Mouse (Mus musculus): ENCODE measurements at regions not wholly inside any gene's neighbourhood (a gene's known extent, or its start where the extent isn't known, plus 50 kb on each side); places are given as distances from the start of the nearest gene placed in this dataset.

DNA sequence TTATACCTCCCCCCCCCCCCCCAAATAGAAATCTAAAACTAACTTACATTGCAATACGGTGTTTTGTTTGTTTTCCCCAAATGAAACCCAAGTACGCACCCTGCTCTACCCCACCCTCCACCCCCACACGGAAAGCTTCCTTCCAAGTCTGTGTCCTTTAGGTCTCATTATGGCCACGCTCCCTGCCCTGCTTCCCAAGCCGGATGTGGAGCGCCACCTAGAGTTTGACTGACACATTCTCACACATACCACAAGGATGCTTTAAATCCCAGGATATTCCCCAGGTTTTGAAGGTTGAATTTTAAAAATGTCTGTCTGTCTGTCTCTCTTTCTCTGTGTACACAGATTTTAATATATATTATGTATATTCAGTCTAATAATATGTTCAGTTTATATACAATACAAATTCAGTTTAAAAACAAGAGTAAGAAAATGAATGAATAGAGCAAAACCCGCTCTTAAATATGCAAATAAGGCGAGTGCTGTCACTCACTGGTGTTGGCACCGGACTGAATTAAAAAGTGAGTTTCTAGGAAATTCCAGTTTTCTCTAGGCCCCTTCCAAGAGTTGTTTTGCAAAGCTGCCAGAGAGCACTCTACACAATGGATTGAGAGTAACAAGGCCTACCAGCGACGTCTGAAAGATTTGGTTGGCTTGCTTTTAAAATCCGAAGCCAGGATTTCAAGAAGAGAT lies 190.9 kb upstream of the Hmga2 start:
- Histone ChIP-seq H3K4me3 (ENCODE audit: insufficient read depth, low read length) (no peak overlapping the region), H3K4me1 (ENCODE audit: control insufficient read depth, insufficient read depth, low read length) (no peaks in the 10 kb centered on the region), H3K27ac (ENCODE audit: insufficient read depth, low read length) (no peak overlapping the region)
- no peak for TF ChIP-seq POLR2A (IDR thresholded peaks at IDR 0.05; ENCODE audit: extremely low read depth, insufficient read depth, low read length)
- TF ChIP-seq CTCF (IDR thresholded peaks at IDR 0.05; ENCODE audit: extremely low read depth, insufficient read depth, low read length) = peak; percentile 60

DNA sequence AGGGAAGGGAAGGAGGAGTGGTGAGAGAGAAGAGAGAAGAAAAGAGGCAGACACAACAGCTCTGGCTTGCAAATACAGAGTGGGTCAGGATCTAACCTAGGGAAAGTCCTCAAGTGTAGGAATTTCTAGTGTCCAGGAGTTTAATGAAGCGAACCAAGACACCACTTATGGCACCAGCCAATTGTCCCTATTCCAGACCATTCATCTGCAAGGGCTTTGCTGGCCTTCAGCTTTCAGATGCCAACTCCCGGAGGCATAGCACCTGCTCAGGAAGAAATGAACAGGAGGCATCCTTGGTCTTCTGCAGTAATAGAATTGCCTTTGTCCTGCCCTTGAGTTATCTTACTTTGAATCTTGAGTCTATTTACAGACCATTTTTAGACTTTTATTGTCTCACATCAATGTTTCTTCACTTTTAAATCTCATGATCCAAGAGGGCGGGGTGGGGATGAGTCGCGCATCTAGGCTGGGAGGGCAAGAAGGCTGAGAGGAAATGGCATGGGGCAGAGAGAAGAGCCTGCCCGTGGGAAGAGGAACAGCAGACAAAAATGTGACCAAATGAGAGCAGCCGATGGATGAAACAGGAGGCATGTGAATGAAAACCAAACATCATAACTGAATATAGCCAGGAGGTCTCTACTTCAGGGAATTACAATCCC lies 190.1 kb upstream of the Hmga2 start:
- Histone ChIP-seq H3K4me3 (ENCODE audit: insufficient read depth, low read length) (no peak overlapping the region), H3K27ac (ENCODE audit: insufficient read depth, low read length) (no peak overlapping the region), H3K4me1 (ENCODE audit: control insufficient read depth, insufficient read depth, low read length) (no peaks in the 10 kb centered on the region)
- TF ChIP-seq POLR2A (IDR thresholded peaks at IDR 0.05; ENCODE audit: extremely low read depth, insufficient read depth, low read length) = no peak
- no peak for TF ChIP-seq CTCF (IDR thresholded peaks at IDR 0.05; ENCODE audit: extremely low read depth, insufficient read depth, low read length)

DNA sequence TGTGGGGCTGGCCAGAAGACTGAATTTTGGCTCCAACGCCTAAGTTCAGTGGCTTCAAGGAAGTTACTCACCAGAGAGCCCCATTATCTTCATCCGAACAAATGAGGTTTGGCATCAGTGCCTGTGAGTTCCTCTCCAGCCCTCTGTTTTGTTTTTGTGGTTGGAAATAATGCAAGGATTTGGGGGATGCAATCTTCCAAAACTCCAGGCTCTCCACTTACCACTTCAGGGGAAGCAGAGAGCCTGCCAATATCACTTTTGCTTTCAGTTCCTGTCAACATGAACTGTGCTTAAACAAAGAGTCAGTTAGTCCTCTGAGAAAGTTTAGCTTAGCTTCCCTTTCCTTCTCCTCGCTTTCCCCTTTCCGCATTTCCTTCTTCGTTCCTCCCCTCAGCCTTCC lies 189.4 kb upstream of the Hmga2 start:
- no peak for TF ChIP-seq CTCF (IDR thresholded peaks at IDR 0.05; ENCODE audit: extremely low read depth, insufficient read depth, low read length)
- no peaks in the 10 kb centered on the region for H3K4me1 ChIP-seq (ENCODE audit: control insufficient read depth, insufficient read depth, low read length)
- H3K27ac ChIP-seq (ENCODE audit: insufficient read depth, low read length) = no peak overlapping the region
- no peak overlapping the region for H3K4me3 ChIP-seq (ENCODE audit: insufficient read depth, low read length)

DNA sequence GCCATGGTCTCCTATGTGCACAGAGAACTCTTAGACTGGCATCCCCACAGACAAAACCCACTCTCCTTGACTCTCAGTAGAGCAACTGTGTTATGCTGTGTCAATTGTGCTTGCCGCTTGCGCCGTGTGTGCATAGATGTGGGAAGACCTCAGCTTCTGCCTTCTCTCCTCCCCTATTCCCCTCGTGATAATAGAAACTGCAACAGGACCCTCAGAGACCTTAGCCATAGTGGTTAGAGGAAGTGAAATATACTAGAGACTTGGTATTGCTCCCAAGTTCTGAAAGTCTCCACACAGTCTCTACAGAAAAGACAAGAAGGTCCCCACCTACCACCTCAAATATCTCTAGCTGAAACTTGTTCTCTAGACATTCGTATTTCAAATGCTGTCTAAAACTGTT lies 188.2 kb upstream of the Hmga2 start:
- TF ChIP-seq CTCF (IDR thresholded peaks at IDR 0.05; ENCODE audit: extremely low read depth, insufficient read depth, low read length) (no peak), POLR2A (IDR thresholded peaks at IDR 0.05; ENCODE audit: extremely low read depth, insufficient read depth, low read length) (no peak)
- H3K27ac ChIP-seq (ENCODE audit: insufficient read depth, low read length) = no peak overlapping the region
- no peaks in the 10 kb centered on the region for H3K4me1 ChIP-seq (ENCODE audit: control insufficient read depth, insufficient read depth, low read length)
- no peak overlapping the region for H3K4me3 ChIP-seq (ENCODE audit: insufficient read depth, low read length)

DNA sequence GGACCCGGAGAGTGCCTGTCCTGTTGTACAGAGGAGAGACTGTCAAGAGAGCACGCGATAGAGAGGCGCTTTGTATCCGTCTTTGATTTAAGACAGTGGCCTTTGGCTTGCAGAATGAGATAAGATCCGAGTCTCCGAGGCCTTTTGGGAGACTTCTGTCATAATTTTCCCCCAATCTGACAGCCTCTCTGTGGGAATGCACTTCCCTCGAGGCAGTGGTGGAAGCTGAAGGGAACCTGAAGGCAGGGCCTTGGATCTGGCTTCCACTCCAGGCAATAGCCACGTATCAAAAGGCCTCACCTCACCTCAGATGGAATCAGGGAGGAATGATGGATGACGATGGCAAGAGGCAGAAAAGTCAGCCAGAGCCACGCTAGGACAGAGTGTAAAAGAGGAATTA lies 187.1 kb upstream of the Hmga2 start:
- no peaks in the 10 kb centered on the region for H3K4me1 ChIP-seq (ENCODE audit: control insufficient read depth, insufficient read depth, low read length)
- H3K4me3 ChIP-seq (ENCODE audit: insufficient read depth, low read length) = no peak overlapping the region
- TF ChIP-seq CTCF (IDR thresholded peaks at IDR 0.05; ENCODE audit: extremely low read depth, insufficient read depth, low read length) (no peak), POLR2A (IDR thresholded peaks at IDR 0.05; ENCODE audit: extremely low read depth, insufficient read depth, low read length) (no peak)
- no peak overlapping the region for H3K27ac ChIP-seq (ENCODE audit: insufficient read depth, low read length)

DNA sequence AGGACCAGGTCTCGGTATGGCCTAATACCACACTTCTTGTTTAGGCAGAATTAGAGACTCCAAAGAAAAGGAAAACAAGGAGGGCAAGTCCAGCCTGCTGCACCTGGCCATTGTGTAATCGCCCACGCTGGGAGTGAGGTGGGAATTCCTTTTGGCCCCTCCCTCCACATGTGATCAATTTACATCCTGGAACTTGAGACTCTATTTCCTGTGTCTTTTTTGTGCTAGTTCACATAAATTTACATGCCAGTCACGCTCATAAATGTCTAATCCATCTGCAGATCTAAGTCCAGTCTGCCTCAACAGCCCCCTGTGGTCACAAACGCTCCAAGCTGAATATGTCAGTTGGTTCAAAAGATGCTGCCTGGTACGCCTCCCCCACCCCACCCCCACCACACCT lies 184.2 kb upstream of the Hmga2 start:
- TF ChIP-seq POLR2A (IDR thresholded peaks at IDR 0.05; ENCODE audit: extremely low read depth, insufficient read depth, low read length) = no peak
- no peak for TF ChIP-seq CTCF (IDR thresholded peaks at IDR 0.05; ENCODE audit: extremely low read depth, insufficient read depth, low read length)
- Histone ChIP-seq H3K27ac (ENCODE audit: insufficient read depth, low read length) (no peak overlapping the region), H3K4me3 (ENCODE audit: insufficient read depth, low read length) (no peak overlapping the region), H3K4me1 (ENCODE audit: control insufficient read depth, insufficient read depth, low read length) (no peaks in the 10 kb centered on the region)

DNA sequence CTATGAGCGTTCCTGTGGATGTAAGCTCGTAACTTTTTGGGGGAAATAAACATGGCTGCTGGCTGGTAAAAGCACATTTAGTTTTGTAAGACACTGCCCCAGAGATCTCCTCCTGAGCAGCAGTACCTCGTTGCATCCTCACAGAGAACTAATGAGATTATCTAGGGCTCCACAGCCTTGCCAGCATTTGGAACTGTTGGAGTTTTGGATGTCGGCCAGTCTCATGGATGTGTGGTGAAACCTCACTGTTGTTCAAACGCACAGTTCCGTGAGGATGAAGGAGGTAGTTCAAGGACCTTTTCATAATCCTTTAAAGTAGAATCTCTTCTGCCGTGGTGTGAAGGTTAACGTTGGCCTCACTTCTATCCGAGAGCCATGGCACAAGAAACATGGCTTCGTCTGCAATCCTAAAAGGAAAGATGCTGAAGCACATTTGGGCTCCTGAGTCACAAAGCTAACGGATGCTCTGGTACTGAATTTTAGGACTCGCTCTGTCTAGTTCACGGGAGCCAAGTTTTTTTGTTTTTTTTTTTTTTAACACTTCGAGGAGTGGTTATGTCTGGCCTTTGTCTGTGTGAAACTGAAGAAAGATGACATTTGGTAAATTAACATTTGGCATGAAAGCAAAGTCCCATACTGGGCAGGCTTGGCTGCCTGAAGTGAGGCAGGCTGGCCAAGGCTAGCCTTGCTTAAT lies 179.1 kb upstream of the Hmga2 start:
- Histone ChIP-seq H3K4me3 (ENCODE audit: insufficient read depth, low read length) (no peak overlapping the region), H3K4me1 (ENCODE audit: control insufficient read depth, insufficient read depth, low read length) (no peaks in the 10 kb centered on the region), H3K27ac (ENCODE audit: insufficient read depth, low read length) (no peak overlapping the region)
- TF ChIP-seq POLR2A (IDR thresholded peaks at IDR 0.05; ENCODE audit: extremely low read depth, insufficient read depth, low read length) (no peak), CTCF (IDR thresholded peaks at IDR 0.05; ENCODE audit: extremely low read depth, insufficient read depth, low read length) (no peak)

DNA sequence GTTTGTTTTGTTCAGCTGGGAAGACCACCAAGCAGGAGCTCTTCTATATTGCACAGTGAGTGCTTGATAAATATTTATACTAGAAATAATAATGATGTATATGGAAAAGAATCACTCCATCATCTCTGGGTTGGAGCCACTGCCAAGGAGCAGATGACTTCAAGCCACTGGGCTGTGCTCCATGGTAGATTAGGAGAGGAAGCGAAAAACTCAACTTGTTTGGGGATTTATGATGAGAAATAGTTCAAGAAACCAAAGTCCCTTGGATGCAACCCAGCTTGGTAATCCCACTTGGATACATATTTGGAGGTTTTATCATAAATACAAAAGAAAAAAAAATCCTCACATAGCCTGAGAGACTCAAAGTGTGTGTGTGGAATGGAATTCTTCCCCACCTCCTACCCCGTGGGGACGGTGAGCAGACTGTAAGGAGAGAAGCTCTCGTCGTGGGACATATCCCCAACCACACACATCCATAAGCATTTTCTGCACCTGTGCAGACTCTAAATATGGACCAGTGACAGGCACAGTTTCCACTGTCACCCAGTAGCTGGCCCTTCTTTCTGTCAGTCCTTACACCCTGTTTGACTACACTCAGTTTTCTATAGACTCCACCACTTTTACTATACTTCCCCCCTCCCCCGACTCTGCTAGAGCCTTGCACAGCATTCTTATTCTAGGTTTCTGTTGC lies 176.4 kb upstream of the Hmga2 start:
- H3K4me3 ChIP-seq (ENCODE audit: insufficient read depth, low read length) = no peak overlapping the region
- no peaks in the 10 kb centered on the region for H3K4me1 ChIP-seq (ENCODE audit: control insufficient read depth, insufficient read depth, low read length)
- no peak overlapping the region for H3K27ac ChIP-seq (ENCODE audit: insufficient read depth, low read length)
- no peak for TF ChIP-seq CTCF (IDR thresholded peaks at IDR 0.05; ENCODE audit: extremely low read depth, insufficient read depth, low read length)
- no peak for TF ChIP-seq POLR2A (IDR thresholded peaks at IDR 0.05; ENCODE audit: extremely low read depth, insufficient read depth, low read length)

DNA sequence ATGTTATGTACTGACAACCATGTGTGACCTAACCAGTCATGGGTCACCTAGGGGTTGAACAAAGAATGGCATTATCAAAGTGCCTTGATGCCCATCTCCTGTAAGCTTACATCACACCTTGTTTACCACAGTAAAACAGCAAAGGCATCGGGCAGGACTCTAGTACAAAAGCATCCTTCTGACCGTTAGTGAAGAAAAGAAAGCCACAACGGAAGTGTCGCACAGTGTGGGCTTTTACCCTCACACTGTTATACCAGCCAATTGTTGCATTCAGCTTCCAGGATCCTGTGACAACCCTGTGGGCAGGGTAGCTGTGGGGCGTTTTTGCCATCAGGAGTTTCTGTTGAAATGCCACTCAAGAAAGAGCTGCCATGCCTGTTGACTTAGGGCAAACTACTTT lies 175.6 kb upstream of the Hmga2 start:
- Histone ChIP-seq H3K4me1 (ENCODE audit: control insufficient read depth, insufficient read depth, low read length) (no peaks in the 10 kb centered on the region), H3K4me3 (ENCODE audit: insufficient read depth, low read length) (no peak overlapping the region), H3K27ac (ENCODE audit: insufficient read depth, low read length) (no peak overlapping the region)
- TF ChIP-seq CTCF (IDR thresholded peaks at IDR 0.05; ENCODE audit: extremely low read depth, insufficient read depth, low read length) (no peak), POLR2A (IDR thresholded peaks at IDR 0.05; ENCODE audit: extremely low read depth, insufficient read depth, low read length) (no peak)
